Mouse (Mus musculus) heart, adult 18-20 months (tissue): ENCODE results near the gene Eef1a1. TPM values are rescaled to one million over a fixed set of nuclear protein-coding genes. Genes with fewer than 3 reads are reported as not detected.

Source experiments
- microRNA-seq, 2 experiments: library from miRNA; unstranded; fragments of <30 nt; microRNA quantifications; one replicate each; pipeline ENCODE4 v1.2.0; 2022
- total RNA-seq, 2 experiments: library from RNA; stranded (reverse); gene quantifications; 2 replicates each; pipeline ENCODE4 v1.2.3; 2021

The Eef1a1 gene
- total RNA-seq, 2 experiments from 2014 or later: 994 to 1,266 TPM

Small RNAs within 50 kb of the gene (microRNA-seq; reads per million reads assigned to microRNA genes)
- 0 reads per million in 2 experiments for gene Gm26377

Other genes starting within 250 kb of the Eef1a1 start
- 1 to 10 TPM; 2.1 to 2.5 TPM for gene Gm3776, start 232.0 kb downstream of the Eef1a1 start, total RNA-seq
- gene Gm10639, start 199.2 kb downstream of the Eef1a1 start, total RNA-seq: 1 to 10 TPM in 1 of 2 experiments, under 1 TPM in 1; 0.93 to 1.2 TPM
- not detected for gene Omt2a, start 174.4 kb downstream of the Eef1a1 start, total RNA-seq
- gene Omt2b, start 161.6 kb downstream of the Eef1a1 start, total RNA-seq: not detected
- gene Gsta2, start 133.4 kb downstream of the Eef1a1 start, total RNA-seq: 1 to 10 TPM; 2.1 to 2.2 TPM
- not detected for gene Dppa5a, start 121.0 kb downstream of the Eef1a1 start, total RNA-seq
- gene Ooep, start 110.4 kb downstream of the Eef1a1 start, total RNA-seq: not detected
- gene Ddx43, start 93.4 kb downstream of the Eef1a1 start, total RNA-seq: not detected
- gene Cgas, start 45.9 kb downstream of the Eef1a1 start, total RNA-seq: under 1 TPM; 0.39 to 0.42 TPM
- 10 to 100 TPM; 21.9 to 25.0 TPM for gene Mto1, start 40.9 kb downstream of the Eef1a1 start, total RNA-seq
- not detected for gene Gm17324, start 40.4 kb downstream of the Eef1a1 start, total RNA-seq
- gene Slc17a5, start 98.9 kb upstream of the Eef1a1 start, total RNA-seq: 1 to 10 TPM; 4.8 to 6.2 TPM
- gene Cd109, start 126.4 kb upstream of the Eef1a1 start, total RNA-seq: under 1 TPM; 0.57 to 0.79 TPM